Mouse (Mus musculus) MEL (cell line): Measurements from ENCODE around the gene 4930524B15Rik. TPM values are rescaled to one million over a fixed set of nuclear protein-coding genes. Genes with fewer than 3 reads are reported as not detected.

Source experiments
- DNase-seq: peaks from one replicate; pipeline ENCODE4 v3.0.0; 2011; ENCODE audit warnings: low read depth, low spot score
- H3K27ac ChIP-seq: 2 replicates; pipeline ENCODE4 v1.5.1; 2012; ENCODE audit warnings: low read depth, mild to moderate bottlenecking, control low read depth, low read length, moderate library complexity; ENCODE audit not compliant: control insufficient read depth
- H3K27me3 ChIP-seq, 2 experiments: fragments of 150-350 bp in 1 of 2; sonication (generic) in 1 of 2; 2 replicates each; pipeline ENCODE4 v1.6.1; 2012; ENCODE audit warnings: low read length in 2 of 2, mild to moderate bottlenecking in 2 of 2, improper control_type of control experiment in 1 of 2, moderate library complexity in 1 of 2; ENCODE audit not compliant: insufficient read depth in 2 of 2, control insufficient read depth in 1 of 2
- H3K36me3 ChIP-seq, 2 experiments: 2 replicates each; pipeline ENCODE4 v1.6.1; 2012 to 2014; ENCODE audit warnings: low read length in 2 of 2, improper control_type of control experiment in 1 of 2, inconsistent platforms in 1 of 2, mild to moderate bottlenecking in 1 of 2; ENCODE audit not compliant: insufficient read depth in 2 of 2, control insufficient read depth in 1 of 2
- H3K4me1 ChIP-seq, 2 experiments: fragments of 150-350 bp in 1 of 2; sonication (generic) in 1 of 2; 2 replicates each; pipeline ENCODE4 v1.6.1; 2012; ENCODE audit warnings: low read length in 2 of 2, improper control_type of control experiment in 1 of 2, mild to moderate bottlenecking in 1 of 2; ENCODE audit not compliant: insufficient read depth in 2 of 2, control insufficient read depth in 1 of 2
- H3K4me3 ChIP-seq, 2 experiments: fragments of 150-350 bp in 1 of 2; sonication (generic) in 1 of 2; 2 replicates each; pipeline ENCODE4 v1.5.1; 2012; ENCODE audit warnings: low read depth in 2 of 2, low read length in 2 of 2, mild to moderate bottlenecking in 2 of 2, moderate library complexity in 2 of 2, control low read depth in 1 of 2, improper control_type of control experiment in 1 of 2; ENCODE audit not compliant: control insufficient read depth in 1 of 2, insufficient read depth in 1 of 2
- H3K79me2 ChIP-seq: 2 replicates; pipeline ENCODE4 v1.6.1; 2012; ENCODE audit warnings: mild to moderate bottlenecking, low read length, moderate library complexity; ENCODE audit not compliant: control insufficient read depth, poor library complexity, insufficient read depth
- H3K9ac ChIP-seq: 2 replicates; pipeline ENCODE4 v1.6.1; 2012; ENCODE audit warnings: low read depth, mild to moderate bottlenecking, control low read depth, low read length, moderate library complexity; ENCODE audit not compliant: control insufficient read depth, poor library complexity, severe bottlenecking
- H3K9me3 ChIP-seq: fragments of 150-350 bp; sonication (generic); replicated peaks from 2 replicates; pipeline ENCODE4 v1.6.1; 2012; ENCODE audit warnings: mild to moderate bottlenecking, low read length, improper control_type of control experiment, moderate library complexity; ENCODE audit not compliant: insufficient read depth
- BHLHE40 ChIP-seq: IDR thresholded peaks from 2 replicates; pipeline ENCODE4 v1.6.1; 2012; ENCODE audit warnings: low read depth, mild to moderate bottlenecking, inconsistent platforms, low read length, improper control_type of control experiment, borderline replicate concordance
- CHD2 ChIP-seq: IDR thresholded peaks from 2 replicates; pipeline ENCODE4 v1.6.1; 2011; ENCODE audit warnings: low read length, improper control_type of control experiment
- E2F4 ChIP-seq: IDR thresholded peaks from 2 replicates; pipeline ENCODE4 v1.6.1; 2011; ENCODE audit warnings: low read depth, low read length, improper control_type of control experiment, borderline replicate concordance
- GATA1 ChIP-seq: IDR thresholded peaks from 2 replicates; pipeline ENCODE4 v1.6.1; 2011; ENCODE audit warnings: low read depth, low read length, improper control_type of control experiment
- KAT2A ChIP-seq: conservative IDR thresholded peaks from 2 replicates; pipeline ENCODE4 v1.6.1; 2012; ENCODE audit warnings: low read depth, low read length, improper control_type of control experiment, inconsistent platforms
- MEF2A ChIP-seq: IDR thresholded peaks from 2 replicates; pipeline ENCODE4 v1.6.1; 2014; ENCODE audit warnings: low read depth, mild to moderate bottlenecking, inconsistent platforms, low read length, improper control_type of control experiment; ENCODE audit not compliant: poor library complexity, insufficient replicate concordance, severe bottlenecking; ENCODE audit errors: extremely low read depth
- MXI1 ChIP-seq: IDR thresholded peaks from 2 replicates; pipeline ENCODE4 v1.6.1; 2011; ENCODE audit warnings: mild to moderate bottlenecking, low read depth, low read length, improper control_type of control experiment
- NRF1 ChIP-seq: IDR thresholded peaks from 2 replicates; pipeline ENCODE4 v1.6.1; 2014; ENCODE audit warnings: low read depth, mild to moderate bottlenecking, inconsistent platforms, low read length, improper control_type of control experiment, moderate library complexity; ENCODE audit not compliant: poor library complexity, insufficient read depth, severe bottlenecking
- POLR2AphosphoS2 ChIP-seq: IDR thresholded peaks from 2 replicates; pipeline ENCODE4 v1.6.1; 2011; ENCODE audit warnings: low read length, improper control_type of control experiment
- SIN3A ChIP-seq: IDR thresholded peaks from 2 replicates; pipeline ENCODE4 v1.6.1; 2012; ENCODE audit warnings: low read length, improper control_type of control experiment, inconsistent platforms
- TBP ChIP-seq: IDR thresholded peaks from 2 replicates; pipeline ENCODE4 v1.8.0; 2011; ENCODE audit warnings: low read depth, low read length, improper control_type of control experiment
- TCF12 ChIP-seq: IDR thresholded peaks from 2 replicates; pipeline ENCODE4 v1.6.1; 2014; ENCODE audit warnings: low read depth, mild to moderate bottlenecking, inconsistent platforms, low read length, improper control_type of control experiment, moderate library complexity
- USF1 ChIP-seq: IDR thresholded peaks from 2 replicates; pipeline ENCODE4 v1.6.1; 2014; ENCODE audit warnings: low read depth, mild to moderate bottlenecking, inconsistent platforms, low read length, improper control_type of control experiment, moderate library complexity
- USF2 ChIP-seq, 2 experiments: IDR thresholded peaks; 2 replicates each; pipeline ENCODE4 v1.6.1; 2011 to 2012; ENCODE audit warnings: improper control_type of control experiment in 2 of 2, low read length in 2 of 2, borderline replicate concordance in 1 of 2, inconsistent platforms in 1 of 2, low read depth in 1 of 2, mild to moderate bottlenecking in 1 of 2; ENCODE audit not compliant: insufficient read depth in 1 of 2
- ZKSCAN1 ChIP-seq: IDR thresholded peaks from 2 replicates; pipeline ENCODE4 v1.6.1; 2012; ENCODE audit warnings: low read depth, mild to moderate bottlenecking, inconsistent platforms, low read length, improper control_type of control experiment, moderate library complexity
- ZMIZ1 ChIP-seq: IDR thresholded peaks from 2 replicates; pipeline ENCODE4 v1.6.1; 2012; ENCODE audit warnings: low read depth, mild to moderate bottlenecking, inconsistent platforms, low read length, improper control_type of control experiment, moderate library complexity
- polyA plus RNA-seq, 2 experiments: library from polyadenylated mRNA; stranded (reverse) in 1 of 2; unstranded in 1 of 2; fragments of >175 nt in 1 of 2; fragments of >200 nt in 1 of 2; gene quantifications; 2 replicates each; pipeline versions ENCODE4 v1.2.1 to v1.2.4; 2012; ENCODE audit warnings: low replicate concordance in 2 of 2, low read depth in 1 of 2; ENCODE audit not compliant: insufficient read length in 2 of 2, insufficient read depth in 1 of 2, missing spikeins in 1 of 2
- total RNA-seq: library from RNA; depleted of rRNA; stranded (reverse); fragments of 300-350 nt; gene quantifications from 2 replicates; pipeline ENCODE4 v1.2.3, GENCODE M21; 2012

The 4930524B15Rik gene
- total and polyA plus RNA-seq, 3 experiments, result 0.03 TPM; not detected in 2

DNA sequence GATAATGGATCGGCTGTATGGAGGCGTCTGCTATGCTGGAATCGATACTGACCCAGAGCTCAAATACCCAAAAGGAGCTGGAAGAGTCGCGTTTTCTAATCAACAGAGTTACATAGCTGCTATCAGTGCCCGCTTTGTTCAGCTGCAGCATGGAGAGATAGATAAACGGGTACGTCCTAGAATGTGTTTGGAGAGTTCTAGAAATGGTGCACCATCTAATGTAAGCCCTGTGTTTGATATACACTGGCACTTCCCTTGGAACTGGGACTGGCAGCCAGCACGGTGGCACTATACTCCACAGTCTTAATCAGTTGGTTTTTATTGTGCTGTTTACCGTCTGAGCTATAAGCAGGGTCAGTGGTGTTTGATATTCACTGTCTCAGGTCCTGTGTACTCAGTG is 35.3 kb upstream of the 4930524B15Rik start:
- Histone ChIP-seq H3K79me2 (no peaks in the 10 kb centered on the region), H3K4me3 (no peak overlapping the region), H3K27me3 (no peaks in the 10 kb centered on the region), H3K36me3 (peaks cover 0 to 2% of the 10 kb centered on the region in 2 experiments; a peak in 2 of 4 replicates), H3K9ac (no peak overlapping the region), H3K9me3 (no peaks in the 10 kb centered on the region), H3K4me1 (no peaks in the 10 kb centered on the region), H3K27ac (no peak overlapping the region)
- TF ChIP-seq MEF2A (no peak), GATA1 (no peak)
- no peak for DNase-seq

DNA sequence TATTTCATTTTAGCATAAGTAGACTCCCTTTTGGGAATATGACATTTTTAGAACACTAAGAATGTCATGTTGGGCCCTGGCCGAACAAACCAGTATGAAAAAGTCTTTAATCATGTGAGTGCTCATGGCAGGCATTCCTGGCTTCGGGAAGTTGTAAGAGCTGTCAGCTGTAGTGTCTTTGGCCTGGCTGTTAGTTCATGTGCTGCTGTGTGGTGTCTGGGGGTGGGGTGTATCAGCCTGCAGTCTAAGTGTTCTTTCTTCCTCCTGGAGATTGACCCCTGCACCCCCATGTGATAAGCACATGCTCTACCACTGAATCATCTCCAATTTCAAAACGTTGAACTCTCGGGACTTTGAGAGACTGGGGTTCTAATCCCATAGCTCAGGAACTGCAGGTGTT is 29.7 kb upstream of the 4930524B15Rik start:
- Histone ChIP-seq H3K36me3 (peaks cover 0 to 2% of the 10 kb centered on the region in 2 experiments; a peak in 2 of 4 replicates), H3K9me3 (no peaks in the 10 kb centered on the region), H3K79me2 (no peaks in the 10 kb centered on the region), H3K4me1 (no peaks in the 10 kb centered on the region), H3K9ac (no peak overlapping the region), H3K27me3 (no peaks in the 10 kb centered on the region), H3K27ac (no peak overlapping the region), H3K4me3 (no peak overlapping the region)
- no peak for DNase-seq
- TF ChIP-seq SIN3A (no peak), ZKSCAN1 (no peak), CHD2 (no peak), NRF1 (no peak), KAT2A (no peak), ZMIZ1 (no peak), POLR2AphosphoS2 (no peak), E2F4 (no peak), MXI1 (no peak), TBP (no peak), BHLHE40 (no peak)

DNA sequence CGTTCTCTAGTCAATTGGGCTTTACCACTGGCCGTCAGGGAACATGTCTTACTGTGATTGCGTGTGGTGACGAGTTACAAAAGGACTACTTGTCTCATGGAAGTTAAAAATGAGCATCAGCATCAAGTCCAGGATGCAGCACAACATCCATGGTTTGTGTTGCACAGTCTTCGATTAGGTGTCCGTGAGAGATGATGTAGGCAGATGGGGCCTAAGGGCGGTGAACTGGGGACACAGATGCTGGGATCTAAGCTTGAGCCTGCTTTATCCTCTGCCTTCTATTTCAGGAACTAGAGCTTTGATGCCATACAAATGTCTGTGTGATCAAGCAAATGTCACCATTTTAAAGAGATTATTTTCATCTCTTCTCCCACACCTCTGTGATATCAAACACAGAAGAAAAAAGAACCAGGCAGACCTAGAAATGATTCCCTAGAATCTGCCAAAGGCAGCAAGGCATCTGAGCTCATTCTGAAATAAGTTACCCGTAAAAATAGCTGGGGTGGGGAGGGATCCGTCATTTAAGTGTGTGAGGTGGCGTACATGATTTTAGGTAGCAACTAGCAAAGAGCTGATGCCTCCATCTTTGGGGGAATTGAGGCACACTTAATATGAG is 28.4 kb upstream of the 4930524B15Rik start:
- Histone ChIP-seq H3K27me3 (no peaks in the 10 kb centered on the region), H3K4me3 (no peak overlapping the region), H3K9ac (no peak overlapping the region), H3K79me2 (no peaks in the 10 kb centered on the region), H3K27ac (no peak overlapping the region), H3K9me3 (no peaks in the 10 kb centered on the region), H3K36me3 (no peaks in the 10 kb centered on the region; a peak in 2 of 4 replicates), H3K4me1 (no peaks in the 10 kb centered on the region)
- no peak for TF ChIP-seq E2F4
- TF ChIP-seq USF2 (IDR thresholded peaks at IDR 0.05; ENCODE audit: borderline replicate concordance in 1 of 2, insufficient read depth in 1 of 2, low read depth in 1 of 2, low read length in 2 of 2), result no peak
- no peak for TF ChIP-seq ZMIZ1
- TF ChIP-seq TCF12, result no peak
- no peak for TF ChIP-seq USF1
- DNase-seq, result no peak
